In genomic region chr8:103408411-103408810, GRCm38 (mm10) we compare ENCODE assay signal across 16 mouse cellular contexts.
DNase-seq lines count a peak whose midpoint lies in the region; ATAC-seq lines count a peak whose summit lies in the region.
"Had no signal": no experiment of that assay in that cellular context is flagged by ENCODE, and none has a peak within 500 bp of the region (broad histone marks: within the 10 kb centered on the region; RNA-seq: fewer than 3 reads in every experiment).

No protein-coding gene starts in this region.

- 67% methylated on average over 3 of the region's 3 CpGs for WGBS in heart, embryonic 11.5 days (ENCODE audit: insufficient replicate concordance)
- WGBS in limb, embryonic 13.5 days, result 56% methylated on average over 3 of the region's 3 CpGs
- 90% methylated on average over 3 of the region's 3 CpGs for whole genome bisulfite sequencing in midbrain, embryonic 15.5 days

- H3K9ac ChIP-seq in heart, embryonic 11.5 days (ENCODE audit: low read depth, low read length), result no peak overlapping the region
- no peak overlapping the region for H3K9ac ChIP-seq in limb, embryonic 13.5 days
- no peak overlapping the region for H3K9ac ChIP-seq in midbrain, embryonic 15.5 days
- H3K9ac ChIP-seq: neural tube, embryonic 13.5 days had no signal

- H3K4me3 ChIP-seq in heart, embryonic 11.5 days (ENCODE audit: low read depth, low read length), result no peak overlapping the region
- no peak overlapping the region for H3K4me3 ChIP-seq in limb, embryonic 13.5 days
- H3K4me3 ChIP-seq in midbrain, embryonic 15.5 days, result no peak overlapping the region
- H3K4me3 ChIP-seq: gastrocnemius, adult 2 months; neural tube, embryonic 13.5 days had no signal

- peaks cover 15% of the 10 kb centered on the region for H3K4me1 ChIP-seq in heart, embryonic 11.5 days (ENCODE audit: control insufficient read depth, insufficient read depth, low read length)
- peaks cover 22% of the 10 kb centered on the region for H3K4me1 ChIP-seq in limb, embryonic 13.5 days
- no peaks in the 10 kb centered on the region for H3K4me1 ChIP-seq in midbrain, embryonic 15.5 days

- H3K9me3 ChIP-seq in heart, embryonic 11.5 days (replicated peaks; ENCODE audit: control insufficient read depth, low read length), result no peaks in the 10 kb centered on the region
- H3K9me3 ChIP-seq in limb, embryonic 13.5 days, result no peaks in the 10 kb centered on the region
- no peaks in the 10 kb centered on the region for H3K9me3 ChIP-seq in midbrain, embryonic 15.5 days
- H3K9me3 ChIP-seq: neural tube, embryonic 13.5 days had no signal

- no peak for ATAC-seq in heart, embryonic 11.5 days (replicated peaks; ENCODE audit: insufficient number of reproducible peaks, low FRiP score, low TSS enrichment)
- ATAC-seq in limb, embryonic 13.5 days (ENCODE audit: low FRiP score, low read depth), result no peak
- no peak for ATAC-seq in midbrain, embryonic 15.5 days (replicated peaks)

- no peaks in the 10 kb centered on the region for H3K36me3 ChIP-seq in heart, embryonic 11.5 days (ENCODE audit: control insufficient read depth, insufficient read depth, low read length)
- no peaks in the 10 kb centered on the region for H3K36me3 ChIP-seq in limb, embryonic 13.5 days
- no peaks in the 10 kb centered on the region for H3K36me3 ChIP-seq in midbrain, embryonic 15.5 days (replicated peaks)
- H3K36me3 ChIP-seq: G1E; neural tube, embryonic 13.5 days had no signal

- no peaks in the 10 kb centered on the region for H3K27me3 ChIP-seq in heart, embryonic 11.5 days (ENCODE audit: control insufficient read depth, insufficient read depth, low read length)
- no peaks in the 10 kb centered on the region for H3K27me3 ChIP-seq in limb, embryonic 13.5 days
- H3K27me3 ChIP-seq in midbrain, embryonic 15.5 days (replicated peaks), result no peaks in the 10 kb centered on the region
- H3K27me3 ChIP-seq: neural tube, embryonic 13.5 days had no signal

- no peak for DNase-seq in heart, postnatal 36 days
- peak; percentile 35 for DNase-seq in kidney, postnatal 10 days
- no peak for DNase-seq in kidney, postnatal 25 days
- peak; percentile 22 for DNase-seq in embryo, embryonic 9.5 days (ENCODE audit: extremely low spot score)
- no peak for DNase-seq in yolk sac, embryonic 10.5 days (ENCODE audit: low spot score)
- DNase-seq: adrenal gland, postnatal 36 days; cerebellum, postnatal 36 days; gastrocnemius, adult 2 months; layer of hippocampus, postnatal 36 days; midbrain, embryonic 14.5 days; thymus, adult 2 months had no signal

- peak overlapping the region; percentile 59 for H3K27ac ChIP-seq in heart, embryonic 11.5 days (ENCODE audit: low read depth, low read length)
- peak overlapping the region; percentile 53 for H3K27ac ChIP-seq in limb, embryonic 13.5 days
- H3K27ac ChIP-seq in midbrain, embryonic 15.5 days, result no peak overlapping the region
- H3K27ac ChIP-seq: gastrocnemius, adult 2 months; neural tube, embryonic 13.5 days had no signal

- intact Hi-C loops in heart, postnatal 36 days (cut with DNase I), result no loop called here

- no peak overlapping the region for H3K4me2 ChIP-seq in heart, embryonic 11.5 days
- H3K4me2 ChIP-seq in limb, embryonic 13.5 days (replicated peaks), result no peak overlapping the region
- H3K4me2 ChIP-seq in midbrain, embryonic 15.5 days, result no peak overlapping the region
- H3K4me2 ChIP-seq: neural tube, embryonic 13.5 days had no signal

Comparison
In these comparisons a context has a peak if more than half of its experiments do, and no peak if none do; other contexts are left out.
1. DNase-seq: peak in kidney, postnatal 10 days (single experiment) and embryo, embryonic 9.5 days (single experiment); none in heart, postnatal 36 days (0 of 2), kidney, postnatal 25 days (0 of 2) and yolk sac, embryonic 10.5 days (single experiment).